Mouse (Mus musculus) MEL (cell line): ENCODE results near the gene Gm49601. TPM values are rescaled to one million over a fixed set of nuclear protein-coding genes. Genes with fewer than 3 reads are reported as not detected.

Experiments used
- DNase-seq: peaks from one replicate; pipeline ENCODE4 v3.0.0; 2011; ENCODE audit warnings: low read depth, low spot score
- H3K27ac ChIP-seq: 2 replicates; pipeline ENCODE4 v1.5.1; 2012; ENCODE audit warnings: low read depth, mild to moderate bottlenecking, control low read depth, low read length, moderate library complexity; ENCODE audit not compliant: control insufficient read depth
- H3K27me3 ChIP-seq, 2 experiments: fragments of 150-350 bp in 1 of 2; sonication (generic) in 1 of 2; 2 replicates each; pipeline ENCODE4 v1.6.1; 2012; ENCODE audit warnings: low read length in 2 of 2, mild to moderate bottlenecking in 2 of 2, improper control_type of control experiment in 1 of 2, moderate library complexity in 1 of 2; ENCODE audit not compliant: insufficient read depth in 2 of 2, control insufficient read depth in 1 of 2
- H3K36me3 ChIP-seq, 2 experiments: 2 replicates each; pipeline ENCODE4 v1.6.1; 2012 to 2014; ENCODE audit warnings: low read length in 2 of 2, improper control_type of control experiment in 1 of 2, inconsistent platforms in 1 of 2, mild to moderate bottlenecking in 1 of 2; ENCODE audit not compliant: insufficient read depth in 2 of 2, control insufficient read depth in 1 of 2
- H3K4me1 ChIP-seq, 2 experiments: fragments of 150-350 bp in 1 of 2; sonication (generic) in 1 of 2; 2 replicates each; pipeline ENCODE4 v1.6.1; 2012; ENCODE audit warnings: low read length in 2 of 2, improper control_type of control experiment in 1 of 2, mild to moderate bottlenecking in 1 of 2; ENCODE audit not compliant: insufficient read depth in 2 of 2, control insufficient read depth in 1 of 2
- H3K4me3 ChIP-seq, 2 experiments: fragments of 150-350 bp in 1 of 2; sonication (generic) in 1 of 2; 2 replicates each; pipeline ENCODE4 v1.5.1; 2012; ENCODE audit warnings: low read depth in 2 of 2, low read length in 2 of 2, mild to moderate bottlenecking in 2 of 2, moderate library complexity in 2 of 2, control low read depth in 1 of 2, improper control_type of control experiment in 1 of 2; ENCODE audit not compliant: control insufficient read depth in 1 of 2, insufficient read depth in 1 of 2
- H3K79me2 ChIP-seq: 2 replicates; pipeline ENCODE4 v1.6.1; 2012; ENCODE audit warnings: mild to moderate bottlenecking, low read length, moderate library complexity; ENCODE audit not compliant: control insufficient read depth, poor library complexity, insufficient read depth
- H3K9ac ChIP-seq: 2 replicates; pipeline ENCODE4 v1.6.1; 2012; ENCODE audit warnings: low read depth, mild to moderate bottlenecking, control low read depth, low read length, moderate library complexity; ENCODE audit not compliant: control insufficient read depth, poor library complexity, severe bottlenecking
- H3K9me3 ChIP-seq: fragments of 150-350 bp; sonication (generic); replicated peaks from 2 replicates; pipeline ENCODE4 v1.6.1; 2012; ENCODE audit warnings: mild to moderate bottlenecking, low read length, improper control_type of control experiment, moderate library complexity; ENCODE audit not compliant: insufficient read depth
- CHD1 ChIP-seq: IDR thresholded peaks from 2 replicates; pipeline ENCODE4 v1.6.1; 2012; ENCODE audit warnings: low read depth, mild to moderate bottlenecking, inconsistent platforms, low read length, improper control_type of control experiment
- CTCF ChIP-seq, 3 experiments: IDR thresholded peaks in 2 of 3; conservative IDR thresholded peaks in 1 of 3; 2 replicates each; pipeline ENCODE4 v1.5.1; 2011 to 2012; ENCODE audit warnings: low read length in 3 of 3, low read depth in 2 of 3, mild to moderate bottlenecking in 2 of 3, improper control_type of control experiment in 1 of 3, inconsistent platforms in 1 of 3, mixed read lengths in 1 of 3, moderate library complexity in 1 of 3; ENCODE audit not compliant: control insufficient read depth in 1 of 3, insufficient read depth in 1 of 3, poor library complexity in 1 of 3, severe bottlenecking in 1 of 3
- ELF1 ChIP-seq: IDR thresholded peaks from 2 replicates; pipeline ENCODE4 v1.6.1; 2014; ENCODE audit warnings: low read depth, mild to moderate bottlenecking, inconsistent platforms, low read length, improper control_type of control experiment, moderate library complexity
- ETS1 ChIP-seq: IDR thresholded peaks from 2 replicates; pipeline ENCODE4 v1.6.1; 2012; ENCODE audit warnings: low read depth, mild to moderate bottlenecking, inconsistent platforms, low read length, improper control_type of control experiment, moderate library complexity
- HCFC1 ChIP-seq: IDR thresholded peaks from 2 replicates; pipeline ENCODE4 v1.6.1; 2012; ENCODE audit warnings: low read depth, mild to moderate bottlenecking, inconsistent platforms, low read length, improper control_type of control experiment, moderate library complexity
- KAT2A ChIP-seq: conservative IDR thresholded peaks from 2 replicates; pipeline ENCODE4 v1.6.1; 2012; ENCODE audit warnings: low read depth, low read length, improper control_type of control experiment, inconsistent platforms
- MXI1 ChIP-seq: IDR thresholded peaks from 2 replicates; pipeline ENCODE4 v1.6.1; 2011; ENCODE audit warnings: mild to moderate bottlenecking, low read depth, low read length, improper control_type of control experiment
- MYC ChIP-seq: IDR thresholded peaks from 2 replicates; pipeline ENCODE4 v1.6.1; 2011; ENCODE audit warnings: low read depth, mild to moderate bottlenecking, low read length, improper control_type of control experiment, moderate library complexity
- NELFE ChIP-seq: IDR thresholded peaks from 2 replicates; pipeline ENCODE4 v1.6.1; 2011; ENCODE audit warnings: low read depth, low read length, improper control_type of control experiment
- POLR2AphosphoS5 ChIP-seq: IDR thresholded peaks from 2 replicates; pipeline ENCODE4 v1.6.1; 2012; ENCODE audit warnings: low read depth, borderline replicate concordance, mild to moderate bottlenecking, inconsistent platforms, low read length, moderate library complexity, mixed read lengths
- SMC3 ChIP-seq: IDR thresholded peaks from 2 replicates; pipeline ENCODE4 v1.6.1; 2011; ENCODE audit warnings: low read depth, low read length, improper control_type of control experiment
- TAL1 ChIP-seq: IDR thresholded peaks from 2 replicates; pipeline ENCODE4 v1.6.1; 2012; ENCODE audit warnings: mild to moderate bottlenecking, inconsistent platforms, low read length, moderate library complexity, mixed read lengths
- TCF12 ChIP-seq: IDR thresholded peaks from 2 replicates; pipeline ENCODE4 v1.6.1; 2014; ENCODE audit warnings: low read depth, mild to moderate bottlenecking, inconsistent platforms, low read length, improper control_type of control experiment, moderate library complexity
- USF1 ChIP-seq: IDR thresholded peaks from 2 replicates; pipeline ENCODE4 v1.6.1; 2014; ENCODE audit warnings: low read depth, mild to moderate bottlenecking, inconsistent platforms, low read length, improper control_type of control experiment, moderate library complexity
- ZKSCAN1 ChIP-seq: IDR thresholded peaks from 2 replicates; pipeline ENCODE4 v1.6.1; 2012; ENCODE audit warnings: low read depth, mild to moderate bottlenecking, inconsistent platforms, low read length, improper control_type of control experiment, moderate library complexity
- ZMIZ1 ChIP-seq: IDR thresholded peaks from 2 replicates; pipeline ENCODE4 v1.6.1; 2012; ENCODE audit warnings: low read depth, mild to moderate bottlenecking, inconsistent platforms, low read length, improper control_type of control experiment, moderate library complexity
- polyA plus RNA-seq, 2 experiments: library from polyadenylated mRNA; stranded (reverse) in 1 of 2; unstranded in 1 of 2; fragments of >175 nt in 1 of 2; fragments of >200 nt in 1 of 2; gene quantifications; 2 replicates each; pipeline versions ENCODE4 v1.2.1 to v1.2.4; 2012; ENCODE audit warnings: low replicate concordance in 2 of 2, low read depth in 1 of 2; ENCODE audit not compliant: insufficient read length in 2 of 2, insufficient read depth in 1 of 2, missing spikeins in 1 of 2
- total RNA-seq: library from RNA; depleted of rRNA; stranded (reverse); fragments of 300-350 nt; gene quantifications from 2 replicates; pipeline ENCODE4 v1.2.3, GENCODE M21; 2012

Gm49601 gene
- total and polyA plus RNA-seq, 3 experiments, result 1.5 to 4.6 TPM; not detected in 1

- H3K27ac ChIP-seq, result no peak overlapping the region
- TF ChIP-seq NELFE (no peak), USF1 (no peak), POLR2AphosphoS5 (no peak), SMC3 (no peak), MXI1 (no peak), CHD1 (no peak), ZKSCAN1 (no peak)
- H3K36me3 ChIP-seq, result no peaks in the 10 kb centered on the region
- no peaks in the 10 kb centered on the region for H3K4me1 ChIP-seq
- peaks cover 0 to 1% of the 10 kb centered on the region in 2 experiments; a peak in 1 of 4 replicates for H3K27me3 ChIP-seq
- no peaks in the 10 kb centered on the region for H3K9me3 ChIP-seq
- H3K9ac ChIP-seq, result no peak overlapping the region
- no peaks in the 10 kb centered on the region for H3K79me2 ChIP-seq
- no peak overlapping the region for H3K4me3 ChIP-seq
- DNase-seq, result no peak
Observed at GRCm38 (mm10) chr16:18589080-18589621, 37.1 kb downstream of the Gm49601 start.

- Histone ChIP-seq H3K9ac (no peak overlapping the region), H3K9me3 (no peaks in the 10 kb centered on the region), H3K36me3 (no peaks in the 10 kb centered on the region), H3K27me3 (no peaks in the 10 kb centered on the region), H3K27ac (no peak overlapping the region), H3K4me3 (no peak overlapping the region), H3K4me1 (no peaks in the 10 kb centered on the region), H3K79me2 (no peaks in the 10 kb centered on the region)
- no peak for TF ChIP-seq ZMIZ1
- no peak for TF ChIP-seq MYC
- no peak for TF ChIP-seq ELF1
- TF ChIP-seq ETS1, result no peak
- no peak for TF ChIP-seq CTCF (IDR thresholded peaks at IDR 0.05 in 2 of 3, conservative IDR thresholded peaks at IDR 0.05 in 1 of 3; ENCODE audit: control insufficient read depth in 1 of 3, insufficient read depth in 1 of 3, low read depth in 2 of 3, low read length in 3 of 3, poor library complexity in 1 of 3, severe bottlenecking in 1 of 3)
- no peak for TF ChIP-seq TAL1
- TF ChIP-seq HCFC1, result no peak
- no peak for TF ChIP-seq KAT2A
- TF ChIP-seq TCF12, result no peak
- TF ChIP-seq CHD1, result no peak
- no peak for TF ChIP-seq ZKSCAN1
- no peak for DNase-seq
Observed at GRCm38 (mm10) chr16:18588738-18589055, 37.5 kb downstream of the Gm49601 start.
